Mouse (Mus musculus) erythroblast, embryonic 14.5 days (primary cell): ENCODE measurements around the gene Idh1. TPM values are rescaled to one million over a fixed set of nuclear protein-coding genes. Genes with fewer than 3 reads are reported as not detected.

Source experiments
- H3K27me3 ChIP-seq: 2 replicates; pipeline ENCODE4 v1.6.1; 2012; ENCODE audit warnings: inconsistent platforms; ENCODE audit not compliant: control insufficient read depth
- H3K36me3 ChIP-seq: 2 replicates; pipeline ENCODE4 v1.6.1; 2012; ENCODE audit warnings: mild to moderate bottlenecking, inconsistent platforms; ENCODE audit not compliant: control insufficient read depth
- H3K4me1 ChIP-seq: 2 replicates; pipeline ENCODE4 v1.6.1; 2012; ENCODE audit warnings: inconsistent platforms; ENCODE audit not compliant: control insufficient read depth
- H3K4me3 ChIP-seq: replicated peaks from 2 replicates; pipeline ENCODE3; 2012; ENCODE audit warnings: moderate library complexity, mild to moderate bottlenecking, inconsistent platforms
- H3K9me3 ChIP-seq: 2 replicates; pipeline ENCODE4 v1.6.1; 2012; ENCODE audit warnings: low read length, inconsistent platforms, mixed read lengths; ENCODE audit not compliant: control insufficient read depth
- GATA1 ChIP-seq: IDR thresholded peaks from 2 replicates; pipeline ENCODE4 v1.6.1; 2012; ENCODE audit warnings: low read length, inconsistent platforms, mixed read lengths
- TAL1 ChIP-seq: IDR thresholded peaks from 3 replicates; pipeline ENCODE4 v1.6.1; 2012; ENCODE audit warnings: low read length, inconsistent platforms, mixed read lengths
- polyA plus RNA-seq: library from polyadenylated mRNA; stranded (reverse); fragments of >175 nt; gene quantifications from 2 replicates; pipeline ENCODE4 v1.2.3, GENCODE M21; 2012

Idh1 gene
- polyA plus RNA-seq, 1 experiment, result not detected

DNA sequence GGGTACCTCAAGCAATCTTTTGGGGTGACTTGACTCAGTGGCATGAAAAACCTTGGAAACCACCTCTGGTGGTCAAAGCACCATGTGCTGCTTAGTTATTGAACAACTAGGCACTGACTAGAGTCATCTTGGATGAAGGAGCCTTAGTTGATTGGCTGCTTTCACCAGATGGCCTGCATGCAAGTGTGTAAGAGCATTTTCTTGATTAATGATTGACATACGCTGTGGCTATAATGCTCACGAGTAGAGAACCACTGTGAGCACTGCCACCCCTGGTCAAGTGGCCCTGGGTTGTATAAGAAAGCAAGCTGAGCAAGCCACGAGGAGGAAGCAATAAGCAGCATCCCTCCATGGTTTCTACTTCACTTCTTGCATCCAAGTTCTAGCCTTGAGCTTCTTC, 56.1 kb downstream of the Idh1 start:
- H3K36me3 ChIP-seq, result no peaks in the 10 kb centered on the region
- H3K27me3 ChIP-seq, result no peaks in the 10 kb centered on the region
- no peaks in the 10 kb centered on the region for H3K9me3 ChIP-seq
- TF ChIP-seq TAL1 (no peak), GATA1 (no peak)
- no peak overlapping the region for H3K4me3 ChIP-seq
- H3K4me1 ChIP-seq, result no peaks in the 10 kb centered on the region

DNA sequence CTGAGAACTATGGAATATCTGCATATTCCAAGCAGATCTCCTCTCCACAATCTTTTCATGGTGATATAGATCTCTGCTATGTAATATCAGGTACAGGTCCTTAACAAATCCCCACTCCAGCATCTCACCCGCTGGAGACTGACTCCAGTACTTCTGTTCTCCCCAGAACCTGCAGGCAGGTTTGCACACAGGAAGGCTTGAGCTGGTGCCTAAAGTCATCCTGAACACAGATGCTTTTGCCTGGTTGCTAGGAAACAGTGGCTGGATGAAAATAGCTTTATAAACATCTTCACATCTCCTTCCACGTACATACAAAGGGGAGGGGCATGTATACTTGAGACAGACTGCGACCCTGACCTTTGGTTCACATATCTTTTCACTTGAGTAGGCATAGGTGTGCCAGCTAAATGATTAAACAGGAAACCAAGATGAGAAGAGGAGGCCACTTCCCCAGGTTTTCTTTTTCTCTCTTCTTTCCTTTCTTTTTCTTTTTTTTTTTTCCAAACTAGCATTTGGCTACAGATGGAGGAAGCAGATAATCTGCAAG, 56.6 kb downstream of the Idh1 start:
- TF ChIP-seq TAL1 (no peak), GATA1 (no peak)
- no peaks in the 10 kb centered on the region for H3K4me1 ChIP-seq
- H3K9me3 ChIP-seq, result no peaks in the 10 kb centered on the region
- no peak overlapping the region for H3K4me3 ChIP-seq
- no peaks in the 10 kb centered on the region for H3K36me3 ChIP-seq
- no peaks in the 10 kb centered on the region for H3K27me3 ChIP-seq

DNA sequence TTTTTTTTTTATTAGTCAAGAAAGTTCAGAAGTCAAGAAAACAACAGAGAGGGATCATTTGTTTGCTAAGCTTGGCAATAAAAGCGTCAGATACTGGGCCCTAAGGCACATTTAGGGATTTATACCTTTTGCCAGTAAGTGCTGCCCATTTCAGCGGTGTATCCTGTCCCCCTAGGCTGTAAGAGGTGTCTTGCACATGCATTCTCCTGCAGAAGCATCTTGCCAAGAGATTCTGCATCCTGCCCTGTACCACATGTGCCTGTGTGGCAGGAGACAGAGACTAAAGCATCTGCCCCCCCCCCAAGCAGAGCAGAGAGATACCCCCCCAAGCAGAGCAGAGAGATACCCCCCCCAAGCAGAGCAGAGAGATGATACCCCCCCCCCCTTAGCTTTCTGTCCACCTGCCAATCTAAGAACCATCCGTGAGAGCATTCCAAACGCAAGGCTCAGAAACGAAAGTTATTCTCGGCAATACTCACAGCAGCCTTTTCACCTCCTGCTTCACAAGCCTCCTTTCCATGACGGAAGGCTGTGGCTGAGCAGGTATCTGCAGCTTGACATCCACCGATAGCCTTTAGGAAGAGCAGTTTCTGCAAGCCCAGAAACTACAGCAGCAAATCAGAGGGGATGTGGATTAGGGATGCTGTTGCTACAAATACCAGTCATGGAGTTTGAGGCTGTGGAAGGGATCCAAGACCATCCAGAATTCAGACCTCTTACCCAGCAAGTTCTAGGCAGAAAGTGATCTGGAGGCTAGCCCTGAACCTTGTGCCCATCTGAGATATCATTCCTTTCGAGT, 63.5 kb downstream of the Idh1 start, which contains the start of gene D630023F18Rik:
TSS of gene D630023F18Rik (minus strand) at position 641 of the 799 bp plus-strand sequence.
- no peak for TF ChIP-seq GATA1
- no peak for TF ChIP-seq TAL1
- H3K4me3 ChIP-seq, result no peak within 1 kb of the TSS
- H3K27me3 ChIP-seq, result no peaks in the 10 kb centered on the region
- H3K36me3 ChIP-seq, result no peaks in the 10 kb centered on the region
- H3K4me1 ChIP-seq, result no peaks in the 10 kb centered on the region
- H3K9me3 ChIP-seq, result no peaks in the 10 kb centered on the region

DNA sequence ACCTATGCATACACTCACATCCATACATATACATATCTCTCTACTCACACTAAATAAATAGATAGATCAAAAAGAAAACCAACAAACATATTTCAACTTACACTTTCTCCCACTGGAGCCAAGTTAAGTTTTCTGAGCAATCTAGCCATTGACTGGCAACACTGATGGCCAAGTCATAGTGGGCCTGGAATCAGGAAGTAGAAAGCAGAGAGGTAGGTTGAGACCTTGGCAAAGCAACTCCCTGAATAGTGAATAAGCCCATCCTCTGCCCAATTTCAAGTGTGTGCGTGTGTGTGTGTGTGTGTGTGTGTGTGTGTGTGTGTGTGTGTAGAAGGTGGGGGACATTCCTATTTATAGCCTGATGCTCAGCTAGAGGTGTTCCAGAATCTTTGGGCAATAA, 66.9 kb downstream of the Idh1 start, which contains the start of gene Gm28845:
TSS of gene Gm28845 (minus strand) at position 121 of the 400 bp plus-strand sequence.
- Histone ChIP-seq H3K4me3 (no peak within 1 kb of the TSS), H3K9me3 (no peaks in the 10 kb centered on the region), H3K27me3 (no peaks in the 10 kb centered on the region), H3K4me1 (no peaks in the 10 kb centered on the region), H3K36me3 (no peaks in the 10 kb centered on the region)
- no peak for TF ChIP-seq GATA1
- no peak for TF ChIP-seq TAL1

DNA sequence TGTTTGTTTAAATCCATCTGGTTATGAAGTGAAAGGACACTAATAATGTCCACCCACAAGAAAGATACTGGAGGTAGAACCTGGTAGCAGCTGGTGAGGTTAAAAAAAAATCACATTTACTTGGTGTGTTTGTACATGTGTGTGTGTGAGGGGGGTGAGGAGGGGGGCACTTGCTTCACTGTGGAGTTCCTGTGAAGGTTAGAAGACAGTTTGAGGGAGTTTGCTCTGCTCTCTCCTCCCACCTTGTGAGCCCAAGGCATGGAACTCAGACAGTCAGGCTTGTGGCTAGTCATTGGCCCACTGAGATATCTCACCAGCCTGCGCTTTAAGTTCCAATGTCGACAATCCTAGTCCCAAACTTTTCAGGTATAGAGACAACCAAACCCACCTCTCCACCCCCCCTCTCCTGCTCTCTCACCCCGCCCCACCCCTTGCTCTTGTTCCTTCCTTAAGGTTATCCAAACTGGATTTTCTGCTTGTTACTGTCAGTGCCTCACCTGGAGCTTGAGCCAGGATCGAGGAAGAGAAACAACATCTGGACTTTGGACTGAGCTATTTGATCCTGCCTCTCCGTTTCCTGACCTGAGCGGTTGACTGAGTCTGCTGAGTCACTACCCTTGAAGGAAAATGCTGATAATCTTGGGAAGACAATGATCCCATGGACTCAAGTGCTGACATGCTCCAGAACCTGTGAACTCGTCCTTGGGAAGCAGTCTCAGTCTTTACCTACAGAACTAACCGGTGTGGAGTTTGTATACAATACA, 68.0 kb downstream of the Idh1 start:
- H3K4me1 ChIP-seq, result no peaks in the 10 kb centered on the region
- no peaks in the 10 kb centered on the region for H3K9me3 ChIP-seq
- no peak overlapping the region for H3K4me3 ChIP-seq
- no peaks in the 10 kb centered on the region for H3K27me3 ChIP-seq
- no peak for TF ChIP-seq GATA1
- no peak for TF ChIP-seq TAL1
- no peaks in the 10 kb centered on the region for H3K36me3 ChIP-seq

DNA sequence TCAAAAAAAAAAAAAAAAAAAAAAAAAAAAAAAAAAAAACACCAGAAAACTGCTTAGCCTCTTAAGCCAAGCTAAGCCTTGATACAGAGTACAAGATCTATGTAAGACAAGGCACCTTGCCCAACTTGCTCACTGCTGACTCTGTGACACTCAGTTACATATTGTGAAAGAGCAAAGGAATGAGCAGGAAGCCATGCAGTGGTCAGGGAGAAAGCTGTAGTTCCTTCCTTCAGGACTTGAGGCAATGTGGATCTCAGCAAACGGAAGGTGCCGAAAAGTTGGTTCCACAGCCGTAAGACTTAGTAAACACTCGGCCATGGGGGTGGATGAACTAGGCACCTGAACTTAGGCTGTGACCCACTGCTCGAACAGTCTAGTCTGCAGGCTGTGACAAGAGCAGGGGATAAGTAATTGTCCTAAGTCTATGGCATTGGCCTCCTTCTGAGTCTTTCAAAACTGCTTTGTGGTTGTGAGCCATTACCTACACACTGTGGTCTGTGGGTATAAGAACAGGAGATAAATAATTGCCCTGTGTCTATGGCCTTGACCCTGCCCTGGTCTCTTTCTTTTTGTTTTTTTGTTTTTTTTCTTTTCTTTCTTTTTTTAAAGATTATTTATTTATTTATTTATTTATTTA, 72.6 kb downstream of the Idh1 start:
- no peaks in the 10 kb centered on the region for H3K36me3 ChIP-seq
- no peak overlapping the region for H3K4me3 ChIP-seq
- H3K9me3 ChIP-seq, result no peaks in the 10 kb centered on the region
- TF ChIP-seq TAL1 (no peak), GATA1 (no peak)
- H3K4me1 ChIP-seq, result peaks cover 3% of the 10 kb centered on the region; the same call in 1 of the 2 replicates
- no peaks in the 10 kb centered on the region for H3K27me3 ChIP-seq

DNA sequence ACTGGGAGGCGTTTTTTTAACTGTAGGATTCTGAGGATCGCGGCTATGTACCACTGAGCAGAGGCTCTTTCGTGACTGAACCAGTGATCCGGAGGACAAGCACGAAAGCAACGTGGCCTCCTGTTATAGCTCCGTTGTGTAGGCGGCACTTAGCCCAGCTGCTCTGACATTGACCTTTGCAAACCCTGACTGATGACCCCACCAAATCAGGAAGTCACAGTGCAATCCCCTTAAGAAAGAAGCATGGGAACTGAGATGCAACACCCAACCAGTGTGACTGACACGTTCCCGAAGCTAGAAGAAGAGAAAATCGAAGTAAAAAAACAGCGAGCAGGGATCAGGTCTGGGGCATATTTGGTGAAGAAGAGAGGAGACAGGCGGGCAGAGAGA, 73.5 kb downstream of the Idh1 start:
- Histone ChIP-seq H3K4me3 (no peak overlapping the region), H3K36me3 (no peaks in the 10 kb centered on the region), H3K27me3 (no peaks in the 10 kb centered on the region), H3K9me3 (no peaks in the 10 kb centered on the region), H3K4me1 (peaks cover 3% of the 10 kb centered on the region; the same call in 1 of the 2 replicates)
- no peak for TF ChIP-seq TAL1
- TF ChIP-seq GATA1, result no peak

DNA sequence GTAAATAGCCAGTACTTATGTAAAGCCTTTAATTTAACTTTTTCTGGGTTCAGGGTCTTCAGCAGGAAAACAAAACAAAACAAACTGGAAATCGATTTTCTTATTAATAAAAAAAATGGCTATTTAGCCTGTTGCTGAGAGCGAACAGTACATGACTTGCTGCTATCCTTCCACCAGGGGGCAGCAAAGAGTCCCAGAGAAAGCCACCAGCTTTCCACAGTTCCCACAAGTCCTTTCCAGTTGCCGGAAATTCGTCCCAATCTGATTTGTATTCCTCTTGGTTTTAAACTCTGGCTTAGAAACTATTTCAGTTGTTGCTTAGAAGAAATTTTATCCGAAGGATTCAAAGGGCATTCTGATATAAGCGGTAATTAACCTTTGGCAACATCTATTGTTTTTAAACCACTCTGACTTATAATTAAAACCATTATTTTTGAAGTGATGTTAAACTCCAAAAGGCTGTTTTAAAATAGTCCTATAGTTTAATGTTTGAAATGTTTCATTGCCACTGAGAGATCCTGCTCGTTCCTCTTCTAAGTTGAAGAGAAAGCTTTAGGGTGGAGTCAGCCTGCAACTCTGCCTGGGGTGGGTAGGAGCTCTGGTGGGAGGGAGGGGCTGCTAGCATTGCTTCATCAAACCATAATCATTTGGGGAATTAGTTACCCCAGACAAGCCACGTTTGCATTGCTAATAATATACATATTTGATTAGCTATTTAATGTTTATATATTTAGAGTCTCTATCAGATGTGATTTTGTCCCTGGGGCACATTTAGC, 74.1 kb downstream of the Idh1 start:
- TF ChIP-seq TAL1 (no peak), GATA1 (no peak)

More for the DNA sequence above, 74.1 kb downstream of the Idh1 start:
- Histone ChIP-seq H3K9me3 (no peaks in the 10 kb centered on the region), H3K36me3 (no peaks in the 10 kb centered on the region), H3K27me3 (no peaks in the 10 kb centered on the region), H3K4me3 (no peak overlapping the region), H3K4me1 (peaks cover 3% of the 10 kb centered on the region; the same call in 1 of the 2 replicates)
